ENCODE assay signal across 27 mouse cellular contexts in the genomic region with DNA sequence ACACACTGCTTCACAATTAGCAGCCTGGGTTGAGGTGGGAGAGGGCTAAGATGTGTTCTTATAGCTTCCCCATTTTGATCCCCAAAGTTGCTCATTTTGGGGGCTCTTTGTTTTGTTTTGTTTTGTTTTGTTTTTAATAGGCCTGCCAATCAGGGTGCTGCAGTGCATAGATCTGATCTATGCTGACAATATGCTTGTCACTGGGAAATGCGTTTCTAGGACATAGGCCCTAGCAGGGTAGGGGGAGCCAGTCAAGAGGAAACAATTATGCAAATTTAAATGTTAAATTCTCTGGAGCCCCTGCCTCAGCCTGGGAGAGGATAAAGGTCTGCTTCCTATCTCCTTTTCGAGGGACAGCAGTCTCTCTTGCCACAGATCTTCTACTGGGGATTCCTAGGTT. TPM values are rescaled to one million over a fixed set of nuclear protein-coding genes. Genes with fewer than 3 reads are reported as not detected.
DNase-seq lines count a peak whose midpoint lies in the region; ATAC-seq and TF ChIP-seq lines count a peak whose summit lies in the region.
"Had no signal": no experiment of that assay in that cellular context is flagged by ENCODE, and none has a peak within 500 bp of the region (broad histone marks: within the 10 kb centered on the region; RNA-seq: fewer than 3 reads in every experiment).

No protein-coding gene starts in this region.

- DNase-seq in forebrain, postnatal 0 days = no peak
- no peak for DNase-seq in midbrain, embryonic 11.5 days (ENCODE audit: low spot score, missing footprints)
- DNase-seq in forebrain, embryonic 14.5 days (ENCODE audit: low spot score) = peak; percentile 37
- no peak for DNase-seq in hindbrain, embryonic 14.5 days (ENCODE audit: low spot score)
- no peak for DNase-seq in left cerebral cortex, adult 9 months (ENCODE audit: low spot score in 2 of 2)
- no peak for DNase-seq in gastrocnemius, adult 18-20 months (ENCODE audit: low spot score)
- DNase-seq: adrenal gland, postnatal 14 days; cerebellum, adult 11-12 months; cerebellum, postnatal 10 days; gastrocnemius, postnatal 14 days; heart, postnatal 36 days; kidney, adult 11 months; kidney, postnatal 14 days; layer of hippocampus, adult 9-11 months; lung, embryonic 14.5 days; right cerebral cortex, adult 18-20 months; spleen, adult 18-20 months; thymus, postnatal 14 days had no signal

- H3K36me3 ChIP-seq in forebrain, embryonic 13.5 days (ENCODE audit: poor library complexity, severe bottlenecking) = no peaks in the 10 kb centered on the region
- H3K36me3 ChIP-seq in forebrain, postnatal 0 days (ENCODE audit: insufficient read depth) = no peaks in the 10 kb centered on the region
- H3K36me3 ChIP-seq in midbrain, embryonic 11.5 days (ENCODE audit: control insufficient read depth, insufficient read depth, low read length) = no peaks in the 10 kb centered on the region
- no peaks in the 10 kb centered on the region for H3K36me3 ChIP-seq in midbrain, embryonic 15.5 days (replicated peaks)
- no peaks in the 10 kb centered on the region for H3K36me3 ChIP-seq in forebrain, embryonic 14.5 days (ENCODE audit: control insufficient read depth, insufficient read depth, low read length)
- H3K36me3 ChIP-seq in hindbrain, embryonic 14.5 days (replicated peaks; ENCODE audit: control insufficient read depth, insufficient read depth) = no peaks in the 10 kb centered on the region
- H3K36me3 ChIP-seq: embryonic facial prominence, embryonic 13.5 days; limb, embryonic 12.5 days; liver, embryonic 15.5 days; neural tube, embryonic 15.5 days had no signal

- H3K4me2 ChIP-seq in forebrain, embryonic 13.5 days = no peak overlapping the region
- no peak overlapping the region for H3K4me2 ChIP-seq in forebrain, postnatal 0 days (ENCODE audit: low read depth)
- no peak overlapping the region for H3K4me2 ChIP-seq in midbrain, embryonic 11.5 days
- H3K4me2 ChIP-seq in midbrain, embryonic 15.5 days = no peak overlapping the region
- H3K4me2 ChIP-seq in forebrain, embryonic 14.5 days (ENCODE audit: low read length) = no peak overlapping the region
- no peak overlapping the region for H3K4me2 ChIP-seq in hindbrain, embryonic 14.5 days (replicated peaks)
- H3K4me2 ChIP-seq: embryonic facial prominence, embryonic 13.5 days; limb, embryonic 12.5 days; liver, embryonic 15.5 days; lung, embryonic 14.5 days; neural tube, embryonic 15.5 days had no signal

- H3K4me3 ChIP-seq in forebrain, embryonic 13.5 days = no peak overlapping the region
- H3K4me3 ChIP-seq in forebrain, postnatal 0 days (ENCODE audit: low read depth, low read length) = no peak overlapping the region
- H3K4me3 ChIP-seq in midbrain, embryonic 11.5 days (ENCODE audit: low read depth, low read length) = no peak overlapping the region
- no peak overlapping the region for H3K4me3 ChIP-seq in midbrain, embryonic 15.5 days
- no peak overlapping the region for H3K4me3 ChIP-seq in forebrain, embryonic 14.5 days (ENCODE audit: low read depth, low read length)
- H3K4me3 ChIP-seq in hindbrain, embryonic 14.5 days (replicated peaks; ENCODE audit: low read length) = no peak overlapping the region
- H3K4me3 ChIP-seq: embryonic facial prominence, embryonic 13.5 days; limb, embryonic 12.5 days; liver, embryonic 15.5 days; neural tube, embryonic 15.5 days had no signal

- peaks cover 29% of the 10 kb centered on the region for H3K4me1 ChIP-seq in forebrain, embryonic 13.5 days
- no peaks in the 10 kb centered on the region for H3K4me1 ChIP-seq in forebrain, postnatal 0 days (ENCODE audit: insufficient read depth)
- peaks cover 15% of the 10 kb centered on the region for H3K4me1 ChIP-seq in midbrain, embryonic 11.5 days (ENCODE audit: control insufficient read depth, insufficient read depth, low read length)
- peaks cover 2% of the 10 kb centered on the region for H3K4me1 ChIP-seq in midbrain, embryonic 15.5 days
- peaks cover 11% of the 10 kb centered on the region for H3K4me1 ChIP-seq in forebrain, embryonic 14.5 days (ENCODE audit: control insufficient read depth, insufficient read depth, low read length)
- peaks cover 16% of the 10 kb centered on the region for H3K4me1 ChIP-seq in hindbrain, embryonic 14.5 days (replicated peaks; ENCODE audit: control insufficient read depth, insufficient read depth, low read length)
- H3K4me1 ChIP-seq: liver, embryonic 15.5 days had no signal

- TF ChIP-seq CTCF in forebrain, postnatal 0 days (IDR thresholded peaks at IDR 0.05; ENCODE audit: low read depth) = no peak

- no peaks in the 10 kb centered on the region for H3K9me3 ChIP-seq in forebrain, embryonic 13.5 days (replicated peaks)
- no peaks in the 10 kb centered on the region for H3K9me3 ChIP-seq in forebrain, postnatal 0 days (ENCODE audit: low read length)
- no peaks in the 10 kb centered on the region for H3K9me3 ChIP-seq in midbrain, embryonic 11.5 days (ENCODE audit: control insufficient read depth, low read length)
- no peaks in the 10 kb centered on the region for H3K9me3 ChIP-seq in midbrain, embryonic 15.5 days
- no peaks in the 10 kb centered on the region for H3K9me3 ChIP-seq in forebrain, embryonic 14.5 days (replicated peaks; ENCODE audit: control insufficient read depth, low read length)
- no peaks in the 10 kb centered on the region for H3K9me3 ChIP-seq in hindbrain, embryonic 14.5 days (ENCODE audit: control insufficient read depth, low read length)
- H3K9me3 ChIP-seq: embryonic facial prominence, embryonic 13.5 days; limb, embryonic 12.5 days; liver, embryonic 15.5 days; neural tube, embryonic 15.5 days had no signal

- no peak overlapping the region for H3K27ac ChIP-seq in forebrain, embryonic 13.5 days
- H3K27ac ChIP-seq in forebrain, postnatal 0 days (ENCODE audit: low read depth, low read length) = no peak overlapping the region
- H3K27ac ChIP-seq in midbrain, embryonic 11.5 days (ENCODE audit: low read depth, low read length) = peak overlapping the region; percentile 41; the same call in 1 of the 2 replicates
- H3K27ac ChIP-seq in midbrain, embryonic 15.5 days = no peak overlapping the region
- H3K27ac ChIP-seq in forebrain, embryonic 14.5 days (ENCODE audit: low read depth, low read length) = no peak overlapping the region
- H3K27ac ChIP-seq in hindbrain, embryonic 14.5 days = no peak overlapping the region
- H3K27ac ChIP-seq: embryonic facial prominence, embryonic 13.5 days; limb, embryonic 12.5 days; liver, embryonic 15.5 days; neural tube, embryonic 15.5 days had no signal

- WGBS in forebrain, embryonic 13.5 days = 3% methylated on average over 2 of the region's 2 CpGs
- 13% methylated on average over 2 of the region's 2 CpGs for WGBS in forebrain, postnatal 0 days
- WGBS in midbrain, embryonic 11.5 days = 7% methylated on average over 2 of the region's 2 CpGs
- WGBS in midbrain, embryonic 15.5 days = 6% methylated on average over 2 of the region's 2 CpGs
- 3% methylated on average over 2 of the region's 2 CpGs for WGBS in forebrain, embryonic 14.5 days
- 10% methylated on average over 2 of the region's 2 CpGs for WGBS in hindbrain, embryonic 14.5 days

- H3K9ac ChIP-seq in forebrain, embryonic 13.5 days = no peak overlapping the region
- H3K9ac ChIP-seq in forebrain, postnatal 0 days = no peak overlapping the region
- no peak overlapping the region for H3K9ac ChIP-seq in midbrain, embryonic 11.5 days (ENCODE audit: low read length)
- no peak overlapping the region for H3K9ac ChIP-seq in midbrain, embryonic 15.5 days
- H3K9ac ChIP-seq in forebrain, embryonic 14.5 days (ENCODE audit: low read length) = no peak overlapping the region
- no peak overlapping the region for H3K9ac ChIP-seq in hindbrain, embryonic 14.5 days
- H3K9ac ChIP-seq: embryonic facial prominence, embryonic 13.5 days; limb, embryonic 12.5 days; liver, embryonic 15.5 days; lung, embryonic 14.5 days; neural tube, embryonic 15.5 days had no signal

- peak; percentile 72; the same call in 1 of the 2 replicates for ATAC-seq in forebrain, embryonic 13.5 days
- no peak for ATAC-seq in forebrain, postnatal 0 days
- ATAC-seq in midbrain, embryonic 11.5 days (ENCODE audit: low FRiP score) = peak; percentile 74
- ATAC-seq in midbrain, embryonic 15.5 days (replicated peaks) = no peak
- ATAC-seq in forebrain, embryonic 14.5 days = peak; percentile 82
- ATAC-seq in hindbrain, embryonic 14.5 days (ENCODE audit: low FRiP score) = peak; percentile 54; the same call in 1 of the 2 replicates

- H3K27me3 ChIP-seq in forebrain, embryonic 13.5 days = peaks cover 73% of the 10 kb centered on the region
- no peaks in the 10 kb centered on the region for H3K27me3 ChIP-seq in forebrain, postnatal 0 days (ENCODE audit: insufficient read depth, low read length)
- H3K27me3 ChIP-seq in midbrain, embryonic 11.5 days (ENCODE audit: control insufficient read depth, insufficient read depth, low read length) = no peaks in the 10 kb centered on the region; the same call in 1 of the 2 replicates
- peaks cover 8% of the 10 kb centered on the region; the same call in 1 of the 2 replicates for H3K27me3 ChIP-seq in midbrain, embryonic 15.5 days (replicated peaks)
- H3K27me3 ChIP-seq in forebrain, embryonic 14.5 days (replicated peaks; ENCODE audit: control insufficient read depth, insufficient read depth, low read length) = peaks cover 4% of the 10 kb centered on the region
- H3K27me3 ChIP-seq in hindbrain, embryonic 14.5 days (ENCODE audit: control insufficient read depth, insufficient read depth, low read length) = no peaks in the 10 kb centered on the region
- H3K27me3 ChIP-seq: neural tube, embryonic 15.5 days had no signal

RNA-seq across cellular contexts. Expression of gene Nav2, which starts 6.1 kb away (rescaled TPM):
- 11.2 and 11.4 TPM in 2 replicates for polyA plus RNA-seq in forebrain, embryonic 13.5 days (2015; fragmentation: Nextera tagmentation; extraction: Ambion mirVana)
- 44.0 and 46.9 TPM in 2 replicates for total RNA-seq in forebrain, postnatal 0 days (2014; rRNA removed)
- 8.5 and 16.3 TPM in 2 replicates for polyA plus RNA-seq in forebrain, postnatal 0 days (2015; fragmentation: Nextera tagmentation; extraction: Ambion mirVana)
- 15.9 and 17.4 TPM in 2 replicates for polyA plus RNA-seq in midbrain, embryonic 11.5 days (2014; fragmentation: Nextera tagmentation; extraction: Ambion mirVana)
- polyA plus RNA-seq in midbrain, embryonic 15.5 days (2015; fragmentation: Nextera tagmentation; extraction: Ambion mirVana) = 22.8 and 26.2 TPM in 2 replicates
- 6.3 and 15.5 TPM in 2 replicates for polyA plus RNA-seq in forebrain, embryonic 14.5 days (2014; fragmentation: Nextera tagmentation; extraction: Ambion mirVana)
- polyA plus RNA-seq in hindbrain, embryonic 14.5 days (2014; fragmentation: Nextera tagmentation; extraction: Ambion mirVana) = 19.5 and 28.2 TPM in 2 replicates
- total RNA-seq in gastrocnemius, adult 18-20 months (2021) = 10 to 100 TPM; 35.3 to 35.4 TPM

RNA-seq across cellular contexts. Expression of gene E2f8, which starts 21.1 kb away (rescaled TPM):
- polyA plus RNA-seq in forebrain, embryonic 13.5 days (2015; fragmentation: Nextera tagmentation; extraction: Ambion mirVana) = 12.6 TPM in 2 replicates
- 0.92 and 2.0 TPM in 2 replicates for total RNA-seq in forebrain, postnatal 0 days (2014; rRNA removed)
- 1.0 and 1.1 TPM in 2 replicates for polyA plus RNA-seq in forebrain, postnatal 0 days (2015; fragmentation: Nextera tagmentation; extraction: Ambion mirVana)
- polyA plus RNA-seq in midbrain, embryonic 11.5 days (2014; fragmentation: Nextera tagmentation; extraction: Ambion mirVana) = 14.5 and 15.5 TPM in 2 replicates
- polyA plus RNA-seq in midbrain, embryonic 15.5 days (2015; fragmentation: Nextera tagmentation; extraction: Ambion mirVana) = 2.3 and 2.5 TPM in 2 replicates
- 4.1 and 4.6 TPM in 2 replicates for polyA plus RNA-seq in forebrain, embryonic 14.5 days (2014; fragmentation: Nextera tagmentation; extraction: Ambion mirVana)
- polyA plus RNA-seq in hindbrain, embryonic 14.5 days (2014; fragmentation: Nextera tagmentation; extraction: Ambion mirVana) = 2.4 and 2.7 TPM in 2 replicates
- total RNA-seq in gastrocnemius, adult 18-20 months (2021) = under 1 TPM; 0.71 TPM

RNA-seq across cellular contexts. Expression of gene Csrp3, which starts 54.6 kb away (rescaled TPM):
- polyA plus RNA-seq in forebrain, embryonic 13.5 days (2015; fragmentation: Nextera tagmentation; extraction: Ambion mirVana) = 0.77 TPM in 1 of 2 replicates, not detected in the other
- 1.2 TPM in 1 of 2 replicates, not detected in the other for total RNA-seq in forebrain, postnatal 0 days (2014; rRNA removed)
- polyA plus RNA-seq in forebrain, postnatal 0 days (2015; fragmentation: Nextera tagmentation; extraction: Ambion mirVana) = not detected in 2 replicates
- polyA plus RNA-seq in midbrain, embryonic 11.5 days (2014; fragmentation: Nextera tagmentation; extraction: Ambion mirVana) = 0.19 TPM in 1 of 2 replicates, not detected in the other
- 0.53 and 1.6 TPM in 2 replicates for polyA plus RNA-seq in midbrain, embryonic 15.5 days (2015; fragmentation: Nextera tagmentation; extraction: Ambion mirVana)
- polyA plus RNA-seq in forebrain, embryonic 14.5 days (2014; fragmentation: Nextera tagmentation; extraction: Ambion mirVana) = not detected in 2 replicates
- not detected in 2 replicates for polyA plus RNA-seq in hindbrain, embryonic 14.5 days (2014; fragmentation: Nextera tagmentation; extraction: Ambion mirVana)
- total RNA-seq in gastrocnemius, adult 18-20 months (2021) = 100 to 1,000 TPM; 202 to 385 TPM
- total RNA-seq: left cerebral cortex, adult 18-20 months; left cerebral cortex, postnatal 25 days had no signal
- polyA plus RNA-seq: urinary bladder, adult 2 months had no signal

Comparison
In these comparisons a context has a peak if more than half of its experiments do, and no peak if none do; other contexts are left out.
1. ATAC-seq: peak in forebrain, embryonic 13.5 days (single experiment), midbrain, embryonic 11.5 days (single experiment), forebrain, embryonic 14.5 days (single experiment) and hindbrain, embryonic 14.5 days (single experiment); none in forebrain, postnatal 0 days (single experiment) and midbrain, embryonic 15.5 days (single experiment).